Comparison of ENCODE assay signal across 31 mouse cellular contexts in the genomic region with DNA sequence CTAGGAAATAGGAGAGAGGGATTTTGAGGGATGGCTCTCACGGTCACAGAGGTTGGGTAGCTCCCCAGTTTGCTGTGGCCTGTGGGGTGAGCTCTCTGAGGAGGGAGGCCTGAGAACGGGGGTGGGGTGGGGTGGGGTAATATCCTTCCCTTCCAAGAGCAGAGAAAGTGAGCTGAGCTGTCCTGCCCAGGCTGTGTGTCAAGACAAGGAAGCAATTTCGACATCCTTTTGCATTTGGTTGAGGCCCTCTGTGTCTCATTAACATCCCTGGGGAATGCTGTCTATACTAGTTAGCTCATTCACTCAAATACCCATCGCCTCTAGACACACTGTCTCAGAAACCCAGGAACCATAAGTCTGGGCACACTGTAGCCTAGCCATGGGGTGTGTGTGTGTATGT.
DNase-seq lines count a peak whose midpoint lies in the region; ATAC-seq and TF ChIP-seq lines count a peak whose summit lies in the region.
"Had no signal": no experiment of that assay in that cellular context is flagged by ENCODE, and none has a peak within 500 bp of the region (broad histone marks: within the 10 kb centered on the region; RNA-seq: fewer than 3 reads in every experiment).

No protein-coding gene starts in this region.

- no peak overlapping the region for H3K27ac ChIP-seq in midbrain, embryonic 11.5 days (ENCODE audit: low read depth, low read length)
- H3K27ac ChIP-seq in midbrain, embryonic 10.5 days (replicated peaks): no peak overlapping the region
- 0 out of 2 replicates have a peak overlapping the region, but pooled peaks have one; percentile 58 for H3K27ac ChIP-seq in embryonic facial prominence, embryonic 13.5 days
- H3K27ac ChIP-seq in kidney, embryonic 14.5 days (ENCODE audit: low read depth, low read length): no peak overlapping the region
- H3K27ac ChIP-seq in hindbrain, embryonic 13.5 days: no peak overlapping the region
- H3K27ac ChIP-seq: gastrocnemius, adult 2 months; heart, adult 2 months; hindbrain, embryonic 14.5 days; layer of hippocampus, adult 2 months; liver, embryonic 14.5 days; neural tube, embryonic 12.5 days had no signal

- H3K4me2 ChIP-seq in midbrain, embryonic 11.5 days: no peak overlapping the region
- no peak overlapping the region for H3K4me2 ChIP-seq in embryonic facial prominence, embryonic 13.5 days
- no peak overlapping the region for H3K4me2 ChIP-seq in myocyte (ENCODE audit: low read depth)
- no peak overlapping the region for H3K4me2 ChIP-seq in kidney, embryonic 14.5 days (replicated peaks; ENCODE audit: low read depth, low read length)
- H3K4me2 ChIP-seq in hindbrain, embryonic 13.5 days: no peak overlapping the region
- H3K4me2 ChIP-seq: heart, embryonic 12.5 days; hindbrain, embryonic 14.5 days; neural tube, embryonic 12.5 days had no signal

- no peaks in the 10 kb centered on the region for H3K9me3 ChIP-seq in midbrain, embryonic 11.5 days (ENCODE audit: control insufficient read depth, low read length)
- H3K9me3 ChIP-seq in midbrain, embryonic 10.5 days (replicated peaks): 0 out of 2 replicates have a peak, but pooled peaks cover 11% of the 10 kb centered on the region
- 0 out of 2 replicates have a peak, but pooled peaks cover 3% of the 10 kb centered on the region for H3K9me3 ChIP-seq in embryonic facial prominence, embryonic 13.5 days
- no peaks in the 10 kb centered on the region; the same call in 1 of the 2 replicates for H3K9me3 ChIP-seq in kidney, embryonic 14.5 days (ENCODE audit: control insufficient read depth, low read length)
- H3K9me3 ChIP-seq in hindbrain, embryonic 13.5 days: no peaks in the 10 kb centered on the region
- H3K9me3 ChIP-seq: heart, embryonic 12.5 days; neural tube, embryonic 12.5 days had no signal

- H3K4me1 ChIP-seq in midbrain, embryonic 11.5 days (ENCODE audit: control insufficient read depth, insufficient read depth, low read length): no peaks in the 10 kb centered on the region
- peaks cover 8% of the 10 kb centered on the region for H3K4me1 ChIP-seq in midbrain, embryonic 10.5 days
- peaks cover 34% of the 10 kb centered on the region for H3K4me1 ChIP-seq in embryonic facial prominence, embryonic 13.5 days
- H3K4me1 ChIP-seq in kidney, embryonic 14.5 days (ENCODE audit: control insufficient read depth, insufficient read depth, low read length): peaks cover 12% of the 10 kb centered on the region; the same call in 1 of the 2 replicates
- H3K4me1 ChIP-seq in hindbrain, embryonic 13.5 days (replicated peaks): peaks cover 9% of the 10 kb centered on the region

- H3ac ChIP-seq in myocyte (ENCODE audit: control insufficient read depth, insufficient read length): no peak overlapping the region

- H3K36me3 ChIP-seq in midbrain, embryonic 11.5 days (ENCODE audit: control insufficient read depth, insufficient read depth, low read length): no peaks in the 10 kb centered on the region
- H3K36me3 ChIP-seq in midbrain, embryonic 10.5 days: no peaks in the 10 kb centered on the region
- no peaks in the 10 kb centered on the region for H3K36me3 ChIP-seq in embryonic facial prominence, embryonic 13.5 days
- no peaks in the 10 kb centered on the region for H3K36me3 ChIP-seq in myocyte (ENCODE audit: control insufficient read depth, insufficient read depth)
- no peaks in the 10 kb centered on the region for H3K36me3 ChIP-seq in kidney, embryonic 14.5 days (ENCODE audit: control insufficient read depth, insufficient read depth, low read length)
- no peaks in the 10 kb centered on the region for H3K36me3 ChIP-seq in hindbrain, embryonic 13.5 days
- H3K36me3 ChIP-seq: heart, embryonic 12.5 days; neural tube, embryonic 12.5 days had no signal

- no peaks in the 10 kb centered on the region for H3K79me2 ChIP-seq in myocyte (ENCODE audit: control insufficient read depth, insufficient read depth)

- no peak overlapping the region for H3K4me3 ChIP-seq in midbrain, embryonic 11.5 days (ENCODE audit: low read depth, low read length)
- no peak overlapping the region for H3K4me3 ChIP-seq in midbrain, embryonic 10.5 days
- H3K4me3 ChIP-seq in embryonic facial prominence, embryonic 13.5 days: no peak overlapping the region
- H3K4me3 ChIP-seq in myocyte: no peak overlapping the region
- H3K4me3 ChIP-seq in kidney, embryonic 14.5 days (ENCODE audit: low read length): no peak overlapping the region
- no peak overlapping the region for H3K4me3 ChIP-seq in hindbrain, embryonic 13.5 days
- H3K4me3 ChIP-seq: gastrocnemius, adult 2 months; heart, adult 2 months; heart, embryonic 12.5 days; layer of hippocampus, adult 2 months; megakaryocyte, embryonic 14.5 days; neural tube, embryonic 12.5 days had no signal

- TF ChIP-seq POLR2A in myocyte (IDR thresholded peaks at IDR 0.05; ENCODE audit: insufficient read length, low read depth): no peak

- no peak for ATAC-seq in midbrain, embryonic 11.5 days (ENCODE audit: low FRiP score)
- ATAC-seq in embryonic facial prominence, embryonic 13.5 days (ENCODE audit: insufficient number of reproducible peaks, insufficient read depth, low FRiP score, low TSS enrichment, low read depth): no peak
- no peak for ATAC-seq in kidney, embryonic 14.5 days (ENCODE audit: low FRiP score, low TSS enrichment)
- ATAC-seq in hindbrain, embryonic 13.5 days (ENCODE audit: low FRiP score): no peak
- ATAC-seq: forebrain, embryonic 16.5 days had no signal

- H3K27me3 ChIP-seq in midbrain, embryonic 11.5 days (ENCODE audit: control insufficient read depth, insufficient read depth, low read length): no peaks in the 10 kb centered on the region
- no peaks in the 10 kb centered on the region for H3K27me3 ChIP-seq in midbrain, embryonic 10.5 days (ENCODE audit: low read depth, poor library complexity, severe bottlenecking)
- H3K27me3 ChIP-seq in embryonic facial prominence, embryonic 13.5 days: no peaks in the 10 kb centered on the region
- no peaks in the 10 kb centered on the region for H3K27me3 ChIP-seq in myocyte (ENCODE audit: control insufficient read depth, insufficient read depth, insufficient read length)
- H3K27me3 ChIP-seq in kidney, embryonic 14.5 days (ENCODE audit: control insufficient read depth, insufficient read depth, low read length): no peaks in the 10 kb centered on the region
- no peaks in the 10 kb centered on the region for H3K27me3 ChIP-seq in hindbrain, embryonic 13.5 days
- H3K27me3 ChIP-seq: heart, embryonic 12.5 days; neural tube, embryonic 12.5 days had no signal

- DNase-seq in midbrain, embryonic 11.5 days (ENCODE audit: low spot score, missing footprints): peak; percentile 80
- no peak for DNase-seq in midbrain, embryonic 10.5 days (ENCODE audit: low spot score)
- DNase-seq in adipocyte (ENCODE audit: low spot score): peak; percentile 82
- no peak for DNase-seq in kidney, adult 11 months
- DNase-seq: adrenal gland, postnatal 10 days; B cell, adult 2 months; cerebellum, adult 11 months; cerebellum, adult 9-10 months; gastrocnemius, adult 2 months; gastrocnemius, postnatal 36 days; heart, adult 2 months; heart, postnatal 4 days; kidney, adult 18-20 months; kidney, postnatal 36 days; left cerebral cortex, postnatal 4 days; liver; lung, adult 2 months; midbrain, embryonic 14.5 days; right cerebral cortex, postnatal 14 days; thymus, postnatal 4 days had no signal

- 72% methylated on average over 4 of the region's 4 CpGs for WGBS in midbrain, embryonic 11.5 days
- WGBS in midbrain, embryonic 10.5 days: 74% methylated on average over 4 of the region's 4 CpGs
- 49% methylated on average over 4 of the region's 4 CpGs for WGBS in embryonic facial prominence, embryonic 13.5 days
- WGBS in kidney, embryonic 14.5 days: 70% methylated on average over 4 of the region's 4 CpGs
- 75% methylated on average over 4 of the region's 4 CpGs for WGBS in hindbrain, embryonic 13.5 days

- H3K9ac ChIP-seq in midbrain, embryonic 11.5 days (ENCODE audit: low read length): no peak overlapping the region
- no peak overlapping the region for H3K9ac ChIP-seq in embryonic facial prominence, embryonic 13.5 days
- no peak overlapping the region for H3K9ac ChIP-seq in kidney, embryonic 14.5 days (ENCODE audit: low read depth, low read length)
- no peak overlapping the region for H3K9ac ChIP-seq in hindbrain, embryonic 13.5 days
- H3K9ac ChIP-seq: heart, embryonic 12.5 days; hindbrain, embryonic 14.5 days; liver, embryonic 14.5 days; neural tube, embryonic 12.5 days had no signal

TF ChIP-seq in myocyte, 11 proteins besides CTCF, POLR2A, EP300 and RAD21:
- TF ChIP-seq CEBPB (IDR thresholded peaks at IDR 0.05; ENCODE audit: insufficient read depth, poor library complexity, severe bottlenecking) (peak; percentile 50; the same call in 1 of the 2 replicates), POLR2AphosphoS2 (IDR thresholded peaks at IDR 0.05; ENCODE audit: insufficient read length, low read depth) (no peak), MYOD1 (IDR thresholded peaks at IDR 0.05; ENCODE audit: control insufficient read depth in 1 of 3, insufficient read length in 2 of 3, low read depth in 2 of 3) (no peak)

Comparison
In these comparisons a context has a peak if more than half of its experiments do, and no peak if none do; other contexts are left out.
1. DNase-seq: peak in midbrain, embryonic 11.5 days (single experiment) and adipocyte (single experiment); none in midbrain, embryonic 10.5 days (single experiment) and kidney, adult 11 months (single experiment).